Mouse (Mus musculus): ENCODE measurements around the gene Ifnb1.

Ifnb1 gene

GRCm38 (mm10) chr4:88501247-88501646 is 21.3 kb downstream of the Ifnb1 start:
- DNase-seq (ENCODE audit: low spot score): no peak

GRCm38 (mm10) chr4:88496321-88497018 is 26.1 kb downstream of the Ifnb1 start:
- no peak for DNase-seq (ENCODE audit: low spot score)

- DNase-seq (ENCODE audit: low spot score): no peak
Observed at GRCm38 (mm10) chr4:88489622-88490021, 33.0 kb downstream of the Ifnb1 start.

- DNase-seq (ENCODE audit: low spot score): no peak
Observed at GRCm38 (mm10) chr4:88488107-88488506, 34.5 kb downstream of the Ifnb1 start.

GRCm38 (mm10) chr4:88480130-88480529 is 42.4 kb downstream of the Ifnb1 start:
- no peak for DNase-seq (ENCODE audit: low spot score)

- DNase-seq (ENCODE audit: low spot score): no peak
Observed at GRCm38 (mm10) chr4:88478809-88479186, 43.8 kb downstream of the Ifnb1 start.

- no peak for DNase-seq (ENCODE audit: low spot score)
Observed at GRCm38 (mm10) chr4:88478177-88478808, 44.3 kb downstream of the Ifnb1 start.

GRCm38 (mm10) chr4:88476511-88477210 is 45.9 kb downstream of the Ifnb1 start:
- no peak for DNase-seq (ENCODE audit: low spot score)

- no peak for DNase-seq (ENCODE audit: low spot score)
Observed at GRCm38 (mm10) chr4:88476084-88476483, 46.5 kb downstream of the Ifnb1 start.

Data from ovary, postnatal 36 days (tissue).